Mouse (Mus musculus) lung, postnatal 0 days (tissue): ENCODE measurements at regions not wholly inside any gene's neighbourhood (a gene's known extent, or its start where the extent isn't known, plus 50 kb on each side); places are given as distances from the start of the nearest gene placed in this dataset.

Experiments
- CTCF ChIP-seq: IDR thresholded peaks from 2 replicates; pipeline ENCODE4 v1.5.1; 2016; ENCODE audit warnings: antibody characterized with exemption, mild to moderate bottlenecking
- EP300 ChIP-seq: IDR thresholded peaks from 2 replicates; pipeline ENCODE4 v1.6.1; 2016; ENCODE audit warnings: antibody characterized with exemption, mild to moderate bottlenecking, control low read depth

- TF ChIP-seq CTCF: no peak
- TF ChIP-seq EP300: no peak
Measured at GRCm38 (mm10) chr19:21948030-21948429, 169.9 kb downstream of the Cemip2 start.
